Mouse (Mus musculus) lung, embryonic 14.5 days (tissue): Measurements from ENCODE around the gene Stam2. TPM values are rescaled to one million over a fixed set of nuclear protein-coding genes. Genes with fewer than 3 reads are reported as not detected.

Experiments
- ATAC-seq: fragments of 200-750 bp; cut with Nextera tagmentation; 2 replicates; pipeline ENCODE4 v1.8.0; 2017; ENCODE audit warnings: mild to moderate bottlenecking, moderate TSS enrichment, moderate library complexity; ENCODE audit not compliant: insufficient read depth
- DNase-seq: peaks from one replicate; pipeline ENCODE4 v3.0.0-alpha.2; 2015
- H3K27ac ChIP-seq: fragments of 300-500 bp; sonication (generic); 2 replicates; pipeline ENCODE4 v1.5.1; 2014; ENCODE audit warnings: low read depth, mild to moderate bottlenecking, moderate library complexity
- H3K27me3 ChIP-seq: fragments of 300-500 bp; sonication (generic); 2 replicates; pipeline ENCODE4 v1.6.1; 2014; ENCODE audit warnings: low read length, control low read depth; ENCODE audit not compliant: insufficient read depth
- H3K36me3 ChIP-seq: fragments of 300-500 bp; sonication (generic); 2 replicates; pipeline ENCODE4 v1.6.1; 2014; ENCODE audit warnings: control low read depth; ENCODE audit not compliant: insufficient read depth
- H3K4me1 ChIP-seq: fragments of 300-500 bp; sonication (generic); 2 replicates; pipeline ENCODE4 v1.6.1; 2014; ENCODE audit warnings: antibody characterized with exemption, control low read depth; ENCODE audit not compliant: insufficient read depth
- H3K4me2 ChIP-seq: fragments of 300-500 bp; sonication (generic); 2 replicates; pipeline ENCODE4 v1.6.1; 2014; ENCODE audit warnings: mild to moderate bottlenecking
- H3K4me3 ChIP-seq: fragments of 300-500 bp; sonication (generic); 2 replicates; pipeline ENCODE4 v1.5.1; 2014; ENCODE audit warnings: low read depth, low read length
- H3K9ac ChIP-seq: fragments of 300-500 bp; sonication (generic); 2 replicates; pipeline ENCODE4 v1.6.1; 2014
- H3K9me3 ChIP-seq: fragments of 300-500 bp; sonication (generic); 2 replicates; pipeline ENCODE4 v1.6.1; 2016; ENCODE audit warnings: low read depth, low read length, control low read depth
- CTCF ChIP-seq: IDR thresholded peaks from 2 replicates; pipeline ENCODE4 v1.5.1; 2016; ENCODE audit warnings: antibody characterized with exemption, low read depth
- WGBS: fragments of 180-500 bp; shearing (Covaris S2); extraction: QIAGEN DNeasy Blood & Tissue Kit; methylation state at CpG from one replicate; pipeline ENCODE4 v1.1.7; 2014; 5-methylcytosine and 5-hydroxymethylcytosine counted together
- polyA plus RNA-seq: library from polyadenylated mRNA; unstranded; fragments of >200 nt; fragmentation: Nextera tagmentation; extraction: Ambion mirVana; gene quantifications from 2 replicates; pipeline ENCODE4 v1.2.1, GENCODE M21; 2014

Stam2 gene
- polyA plus RNA-seq, 1 experiment from 2014 or later, result 37.1 TPM

- no peak overlapping the region for H3K4me2 ChIP-seq
- H3K27me3 ChIP-seq, result no peaks in the 10 kb centered on the region
- no peak overlapping the region for H3K9ac ChIP-seq
- TF ChIP-seq CTCF, result no peak
- ATAC-seq (no peak), DNase-seq (no peak)
- no peak overlapping the region for H3K4me3 ChIP-seq
- no peak overlapping the region for H3K27ac ChIP-seq
- no peaks in the 10 kb centered on the region for H3K9me3 ChIP-seq
- no peaks in the 10 kb centered on the region for H3K4me1 ChIP-seq
- no peaks in the 10 kb centered on the region for H3K36me3 ChIP-seq
- WGBS, result 79% methylated on average over 5 of the region's 5 CpGs
These were observed 85.4 kb downstream of the Stam2 start for GRCm38 (mm10) chr2:52656722-52657121.

- WGBS, result 57% methylated on average over 4 of the region's 4 CpGs
- no peak overlapping the region for H3K27ac ChIP-seq
- TF ChIP-seq CTCF, result no peak
- ATAC-seq (no peak), DNase-seq (no peak)
- no peaks in the 10 kb centered on the region for H3K27me3 ChIP-seq
- no peaks in the 10 kb centered on the region for H3K4me1 ChIP-seq
- H3K36me3 ChIP-seq, result no peaks in the 10 kb centered on the region
- no peaks in the 10 kb centered on the region for H3K9me3 ChIP-seq
- no peak overlapping the region for H3K4me3 ChIP-seq
- no peak overlapping the region for H3K9ac ChIP-seq
- no peak overlapping the region for H3K4me2 ChIP-seq
These were observed 87.5 kb downstream of the Stam2 start for GRCm38 (mm10) chr2:52654541-52654940.

- no peak overlapping the region for H3K4me2 ChIP-seq
- TF ChIP-seq CTCF, result no peak
- H3K9ac ChIP-seq, result no peak overlapping the region
- no peaks in the 10 kb centered on the region for H3K36me3 ChIP-seq
- no peaks in the 10 kb centered on the region for H3K9me3 ChIP-seq
- H3K4me3 ChIP-seq, result no peak overlapping the region
- H3K4me1 ChIP-seq, result no peaks in the 10 kb centered on the region
- 78% methylated on average over 6 of the region's 6 CpGs for WGBS
- ATAC-seq (no peak), DNase-seq (no peak)
- no peaks in the 10 kb centered on the region for H3K27me3 ChIP-seq
- no peak overlapping the region for H3K27ac ChIP-seq
These were observed 90.5 kb downstream of the Stam2 start for GRCm38 (mm10) chr2:52651547-52651946.

- no peak overlapping the region for H3K27ac ChIP-seq
- ATAC-seq (no peak), DNase-seq (peak; percentile 16)
- H3K36me3 ChIP-seq, result no peaks in the 10 kb centered on the region
- no peaks in the 10 kb centered on the region for H3K4me1 ChIP-seq
- no peak overlapping the region for H3K4me2 ChIP-seq
- no peak overlapping the region for H3K9ac ChIP-seq
- 66% methylated on average over 8 of the region's 8 CpGs for WGBS
- H3K9me3 ChIP-seq, result no peaks in the 10 kb centered on the region
- TF ChIP-seq CTCF, result no peak
- H3K4me3 ChIP-seq, result no peak overlapping the region
- H3K27me3 ChIP-seq, result no peaks in the 10 kb centered on the region
These were observed 94.7 kb downstream of the Stam2 start for GRCm38 (mm10) chr2:52647255-52647998.

- Histone ChIP-seq H3K4me1 (no peaks in the 10 kb centered on the region), H3K36me3 (no peaks in the 10 kb centered on the region), H3K27ac (no peak overlapping the region), H3K9ac (no peak overlapping the region), H3K9me3 (no peaks in the 10 kb centered on the region), H3K27me3 (no peaks in the 10 kb centered on the region), H3K4me2 (no peak overlapping the region), H3K4me3 (no peak overlapping the region)
- no peak for TF ChIP-seq CTCF
- DNase-seq, result no peak
- 36% methylated on average over 6 of the region's 6 CpGs for WGBS
- no peak for ATAC-seq
These were observed 98.4 kb downstream of the Stam2 start for GRCm38 (mm10) chr2:52643657-52644056.

Other genes with a start within 250 kb of the Stam2 start
- 0.39 and 0.96 TPM in 2 replicates for gene Cacnb4, start 65.5 kb downstream of the Stam2 start, polyA plus RNA-seq
- gene Fmnl2, start 115.6 kb upstream of the Stam2 start, polyA plus RNA-seq, result 4.6 and 5.0 TPM in 2 replicates